Mouse (Mus musculus): ENCODE data around the gene Pnkd.
A peak's percentile ranks its signal among the peaks of the same experiment; 100 is the strongest.

Gene Pnkd

GRCm38 (mm10) chr1:74362325-74363229 lies 77.8 kb downstream of the Pnkd start:
- DNase-seq (ENCODE audit: low read depth) = no peak

- DNase-seq (ENCODE audit: low read depth) = no peak
Measured at GRCm38 (mm10) chr1:74363437-74363836, 78.7 kb downstream of the Pnkd start.

GRCm38 (mm10) chr1:74364270-74364669 lies 79.5 kb downstream of the Pnkd start:
- DNase-seq (ENCODE audit: low read depth) = no peak

- no peak for DNase-seq (ENCODE audit: low read depth)
Measured at GRCm38 (mm10) chr1:74367886-74368645, 83.3 kb downstream of the Pnkd start.

GRCm38 (mm10) chr1:74370040-74370439 lies 85.3 kb downstream of the Pnkd start:
- no peak for DNase-seq (ENCODE audit: low read depth)

GRCm38 (mm10) chr1:74373372-74373771 lies 88.6 kb downstream of the Pnkd start:
- DNase-seq (ENCODE audit: low read depth) = no peak

- peak; percentile 31 for DNase-seq (ENCODE audit: low read depth)
Measured at GRCm38 (mm10) chr1:74374980-74375379, 90.2 kb downstream of the Pnkd start, which contains the start of gene Slc11a1. Slc11a1 (plus strand) TSS chr1:74375195.

- DNase-seq (ENCODE audit: low read depth) = no peak
Measured at GRCm38 (mm10) chr1:74375561-74375960, 90.8 kb downstream of the Pnkd start.

GRCm38 (mm10) chr1:74376396-74376795 lies 91.7 kb downstream of the Pnkd start:
- DNase-seq (ENCODE audit: low read depth) = no peak

GRCm38 (mm10) chr1:74379058-74379504 lies 94.4 kb downstream of the Pnkd start:
- no peak for DNase-seq (ENCODE audit: low read depth)

- DNase-seq (ENCODE audit: low read depth) = no peak
Measured at GRCm38 (mm10) chr1:74380484-74380883, 95.8 kb downstream of the Pnkd start.

GRCm38 (mm10) chr1:74381588-74382021 lies 96.9 kb downstream of the Pnkd start:
- no peak for DNase-seq (ENCODE audit: low read depth)

GRCm38 (mm10) chr1:74383385-74383784 lies 98.7 kb downstream of the Pnkd start:
- DNase-seq (ENCODE audit: low read depth) = no peak

- no peak for DNase-seq (ENCODE audit: low read depth)
Measured at GRCm38 (mm10) chr1:74384525-74384924, 99.8 kb downstream of the Pnkd start.

GRCm38 (mm10) chr1:74385064-74385463 lies 100.3 kb downstream of the Pnkd start:
- no peak for DNase-seq (ENCODE audit: low read depth)

GRCm38 (mm10) chr1:74385531-74385930 lies 100.8 kb downstream of the Pnkd start:
- no peak for DNase-seq (ENCODE audit: low read depth)

- DNase-seq (ENCODE audit: low read depth) = no peak
Measured at GRCm38 (mm10) chr1:74386363-74386713, 101.6 kb downstream of the Pnkd start.

GRCm38 (mm10) chr1:74386714-74387385 lies 102.1 kb downstream of the Pnkd start:
- DNase-seq (ENCODE audit: low read depth) = peak; percentile 84

GRCm38 (mm10) chr1:74387386-74387988 lies 102.8 kb downstream of the Pnkd start:
- DNase-seq (ENCODE audit: low read depth) = no peak

- no peak for DNase-seq (ENCODE audit: low read depth)
Measured at GRCm38 (mm10) chr1:74388398-74388920, 103.7 kb downstream of the Pnkd start.

- DNase-seq (ENCODE audit: low read depth) = peak; percentile 61
Measured at GRCm38 (mm10) chr1:74389831-74390286, 105.1 kb downstream of the Pnkd start.
